Mouse (Mus musculus): ENCODE data around the gene Abr.

The Abr gene

DNA sequence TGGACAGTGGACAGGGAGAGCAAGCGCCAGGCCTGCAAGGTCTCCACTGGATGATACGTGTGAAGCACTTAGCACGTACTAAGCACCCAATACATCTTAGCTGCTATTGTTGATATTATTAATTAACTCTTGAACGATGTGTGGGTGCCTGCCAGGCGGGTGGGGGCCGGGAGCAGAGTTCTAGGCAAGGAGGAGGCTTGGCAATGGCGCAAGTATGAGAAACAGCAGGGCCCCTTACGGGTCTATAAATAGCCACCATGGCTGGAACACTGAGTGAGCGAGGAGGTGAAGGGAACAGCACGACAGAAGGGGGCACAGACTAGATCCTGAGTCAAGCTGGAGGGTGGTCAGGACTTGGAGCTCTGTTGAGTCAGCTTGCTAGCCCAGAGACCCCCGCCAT lies 107.0 kb downstream of the Abr start:
- DNase-seq = peak; percentile 57

DNA sequence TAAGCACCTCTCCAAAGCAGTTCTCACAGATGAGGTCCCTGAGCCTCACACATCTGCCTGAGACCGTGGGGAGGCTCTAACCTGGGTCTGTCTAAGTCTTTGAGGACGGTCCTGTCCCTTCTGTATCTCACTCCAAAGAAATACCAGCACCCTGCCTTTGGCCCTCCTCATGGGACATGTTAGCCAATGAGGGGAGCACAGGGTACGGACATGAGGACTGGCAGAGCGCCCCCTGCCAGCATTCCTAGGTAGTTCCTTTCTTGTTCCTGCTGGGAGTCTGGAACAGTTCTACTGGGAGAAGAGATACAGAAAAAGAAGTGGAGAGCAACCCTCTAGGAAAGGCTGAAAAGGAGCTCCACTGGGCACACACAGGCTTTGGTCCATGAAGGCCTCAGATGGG lies 111.1 kb downstream of the Abr start:
- DNase-seq = no peak

DNA sequence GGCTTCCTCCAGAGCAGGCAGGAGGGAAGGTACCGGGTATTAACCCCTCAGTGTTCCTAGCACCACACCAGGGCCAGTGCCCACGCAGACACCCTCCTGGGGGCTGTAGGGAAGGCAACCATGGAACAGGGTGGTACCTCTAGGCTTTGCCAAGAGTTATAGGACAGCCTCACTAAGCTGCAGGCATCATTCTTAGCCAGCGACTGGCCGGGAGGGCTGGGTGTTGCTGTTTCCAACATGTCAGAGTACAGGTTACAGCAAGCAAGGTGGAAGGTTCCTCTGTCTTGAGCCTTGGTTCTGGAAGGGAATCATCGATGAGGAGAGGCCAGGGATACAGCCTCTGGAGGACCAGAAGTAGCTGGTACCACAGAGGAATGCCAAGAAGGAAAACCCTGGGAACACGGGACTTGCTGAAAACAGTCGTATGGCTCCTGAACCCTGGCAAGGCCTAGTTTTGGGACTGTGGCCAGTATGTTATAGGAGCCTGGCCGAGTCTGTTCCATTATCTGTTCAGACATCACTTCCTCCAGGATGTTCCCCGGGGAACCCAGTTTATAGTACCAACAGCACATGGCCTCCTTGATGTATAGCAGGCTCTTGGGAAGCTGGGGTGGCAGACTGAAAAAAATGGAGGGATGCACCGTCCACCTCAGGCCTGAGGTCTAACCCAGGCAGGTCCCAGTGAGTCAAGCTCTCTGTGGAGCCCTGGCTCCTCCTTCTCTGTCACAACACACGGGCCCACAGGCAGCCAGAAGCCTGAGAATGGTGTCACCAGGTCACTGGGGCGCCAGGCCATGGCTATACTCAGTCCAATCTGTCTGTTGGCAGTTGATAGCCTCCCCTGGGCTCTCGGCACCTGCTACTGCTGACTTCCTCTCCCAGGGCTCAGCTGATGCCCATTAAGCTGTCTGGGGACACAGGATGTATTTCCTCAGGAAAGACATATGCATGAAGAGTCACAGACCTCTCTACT lies 112.1 kb downstream of the Abr start:
- no peak for DNase-seq

DNA sequence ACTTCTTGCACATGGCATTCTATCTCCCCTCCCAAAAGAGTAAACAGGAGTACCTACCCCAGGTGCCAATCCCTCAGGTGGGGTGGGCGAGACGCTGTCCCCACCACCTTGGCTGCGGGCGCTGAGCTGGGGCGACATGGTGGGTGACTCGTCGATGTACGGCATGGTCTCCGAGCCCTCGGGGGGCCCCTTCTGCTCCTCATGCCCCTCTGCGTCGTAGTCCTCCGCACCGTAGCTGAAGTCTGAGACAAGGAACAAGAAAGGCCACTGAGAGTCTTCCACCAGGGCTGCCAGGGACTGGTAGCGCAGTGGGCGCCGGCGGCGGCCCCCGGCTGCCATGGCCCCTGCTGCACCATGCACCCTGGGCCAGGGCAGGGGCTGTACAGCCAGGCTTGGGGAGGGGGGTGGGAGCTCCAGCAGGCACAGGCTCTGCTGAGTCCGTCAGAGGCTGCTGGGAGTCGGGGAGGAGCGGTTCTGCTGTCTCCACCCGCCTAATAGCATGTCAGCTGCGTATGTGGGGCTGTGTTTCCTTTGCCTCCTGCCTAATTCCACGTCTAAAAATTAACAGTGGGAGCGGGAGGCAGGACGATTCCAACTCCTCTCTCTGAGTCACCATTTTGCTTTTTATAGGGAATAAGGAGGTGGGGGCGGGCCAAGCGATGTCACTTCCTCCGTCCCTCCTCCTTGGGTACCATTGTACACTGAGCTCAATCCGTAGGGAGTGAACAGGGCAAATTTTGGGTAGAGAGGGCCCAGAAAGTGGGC lies 113.1 kb downstream of the Abr start:
- no peak for DNase-seq

DNA sequence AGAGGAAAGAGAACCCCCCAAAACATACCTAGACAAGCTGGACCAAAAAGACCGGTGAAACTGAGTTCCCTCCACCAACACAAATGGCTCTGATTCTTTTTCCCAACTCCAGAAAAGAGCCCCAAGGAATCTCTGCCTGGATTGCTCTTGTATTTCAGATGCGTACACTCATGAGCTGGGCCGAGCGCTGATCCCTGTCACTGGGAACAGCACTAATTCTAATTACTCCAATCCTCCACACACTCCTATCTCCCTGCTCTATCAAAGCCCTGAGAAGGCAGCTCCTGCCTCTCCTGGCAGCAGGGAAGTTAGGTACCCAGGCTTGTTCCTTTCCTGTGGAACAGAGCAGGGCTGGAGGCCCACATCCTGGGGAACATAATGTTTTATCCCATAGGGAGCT lies 114.0 kb downstream of the Abr start:
- no peak for DNase-seq

DNA sequence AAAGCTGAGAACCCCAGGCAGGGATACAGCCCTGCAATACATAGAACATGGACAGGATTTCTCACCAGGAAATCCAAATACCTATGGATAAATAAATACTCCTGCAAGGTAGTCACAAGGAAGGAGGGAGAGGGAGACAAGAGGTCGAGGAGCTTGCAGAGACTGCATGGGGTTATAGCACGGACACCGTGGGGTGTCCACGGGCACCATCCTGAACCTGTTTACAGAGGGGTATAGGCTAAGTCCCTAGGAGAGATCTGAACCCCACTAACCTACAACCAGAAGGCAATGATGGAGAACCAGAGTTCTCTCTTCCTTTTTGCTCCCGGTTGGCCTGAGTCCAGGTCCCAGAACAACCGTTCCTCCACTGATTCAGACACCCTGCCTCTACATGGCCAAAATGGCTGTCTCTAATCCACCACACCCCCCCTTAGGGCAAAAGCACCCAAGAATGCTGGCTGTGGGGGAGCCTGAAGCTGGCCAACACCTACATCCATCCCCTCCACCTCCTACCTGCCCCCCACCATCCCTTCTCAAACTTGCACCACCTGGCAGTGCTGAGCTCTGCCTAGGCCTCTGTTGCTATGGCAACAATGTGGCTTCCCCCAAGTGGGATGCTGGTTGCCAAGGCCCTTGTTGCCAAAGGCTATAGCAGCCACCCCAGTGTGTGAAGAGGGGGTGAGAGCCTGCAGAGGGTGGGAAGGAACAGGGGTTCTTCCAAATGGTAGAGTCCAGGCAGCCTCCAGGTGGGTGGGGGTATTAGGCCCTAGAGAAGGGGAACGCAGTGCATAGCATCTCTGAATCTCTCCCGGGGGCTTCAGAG lies 114.6 kb downstream of the Abr start:
- no peak for DNase-seq

DNA sequence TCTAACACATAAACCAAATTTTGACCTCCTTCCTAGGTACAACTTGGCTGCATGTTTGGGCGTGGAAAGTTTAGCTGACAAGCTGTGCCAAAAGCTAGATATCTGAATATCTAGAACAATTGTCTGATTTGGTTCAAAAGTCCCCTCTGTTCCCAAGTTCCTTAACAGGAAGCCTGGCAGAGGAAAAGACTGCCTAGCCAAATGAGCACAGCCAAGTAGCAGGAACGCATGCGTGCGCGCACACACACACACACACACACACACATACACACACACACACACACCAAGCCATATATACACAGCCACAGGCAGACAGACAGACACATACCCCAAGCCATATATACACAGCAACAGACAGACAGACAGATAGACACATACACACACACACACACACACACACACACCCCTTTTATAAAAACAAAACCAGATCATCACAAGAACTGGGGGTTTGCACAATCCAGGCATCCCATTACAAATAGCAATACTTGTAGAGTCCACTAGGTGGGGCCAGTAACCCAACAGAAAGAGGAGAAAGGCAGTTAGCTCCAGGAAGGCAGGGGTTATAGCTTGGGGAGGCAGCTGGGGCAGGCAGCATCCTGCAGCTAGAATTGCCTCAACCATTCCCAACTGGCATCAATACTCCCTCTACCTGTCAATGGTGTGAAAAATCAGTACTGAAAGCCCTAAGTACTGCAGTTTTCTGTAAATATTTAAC lies 115.4 kb downstream of the Abr start:
- peak; percentile 89 for DNase-seq

DNA sequence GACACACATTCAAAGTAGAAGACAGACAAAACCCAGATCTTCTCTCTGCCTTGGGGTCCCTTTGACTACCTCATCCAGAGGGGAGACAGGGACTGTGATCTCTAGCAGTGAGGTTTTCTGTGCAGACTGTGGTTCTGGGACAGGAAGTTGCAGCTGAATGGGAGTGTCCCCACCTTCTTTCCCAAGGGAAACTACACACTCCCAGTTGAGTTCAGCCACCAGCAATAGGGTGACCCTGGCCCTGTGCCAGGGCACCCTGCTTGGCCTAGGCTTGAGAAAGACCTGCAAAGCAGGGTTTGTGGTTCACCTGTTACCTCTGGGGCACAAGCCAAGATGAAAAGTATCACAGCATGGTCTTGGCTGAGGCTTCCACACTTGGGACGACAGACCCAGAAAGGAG lies 117.0 kb downstream of the Abr start:
- no peak for DNase-seq

DNA sequence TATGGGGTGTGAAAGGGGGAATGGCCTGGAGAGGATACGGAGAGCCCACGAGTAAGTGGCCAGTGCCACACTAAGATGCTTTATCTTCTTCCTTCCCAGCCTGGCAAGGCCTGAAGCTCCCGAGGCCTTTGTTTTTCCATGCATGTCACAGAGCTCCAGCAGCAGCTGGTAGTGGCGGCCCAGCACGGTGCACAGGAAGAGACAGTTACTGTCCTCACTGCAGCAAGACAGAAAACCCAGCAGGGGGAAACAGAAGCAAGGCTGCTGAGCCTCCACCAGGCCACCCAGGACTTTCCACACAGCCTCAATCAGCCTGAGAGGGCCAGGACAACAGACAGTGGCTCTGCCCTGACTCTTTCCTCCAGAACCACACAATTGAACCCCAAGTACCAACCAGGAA lies 118.1 kb downstream of the Abr start:
- no peak for DNase-seq

DNA sequence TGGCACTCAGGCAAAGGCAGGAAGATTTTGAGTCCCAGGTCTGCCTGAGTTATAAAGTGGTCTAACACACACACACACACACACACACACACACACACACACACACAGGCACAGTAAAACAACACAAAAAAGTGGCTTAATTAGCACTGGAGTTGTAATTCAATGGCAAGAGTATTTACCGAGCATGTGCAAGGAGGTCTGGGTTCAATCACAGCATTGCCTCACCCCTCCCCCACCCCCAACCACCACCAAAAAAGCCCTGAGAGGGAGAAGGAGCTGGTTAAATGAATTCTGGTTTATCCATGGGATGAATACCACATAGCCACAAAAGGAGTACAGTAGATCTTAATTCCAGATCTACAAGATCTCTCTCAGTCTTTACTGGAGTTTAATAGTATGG lies 122.1 kb downstream of the Abr start:
- DNase-seq = no peak

DNA sequence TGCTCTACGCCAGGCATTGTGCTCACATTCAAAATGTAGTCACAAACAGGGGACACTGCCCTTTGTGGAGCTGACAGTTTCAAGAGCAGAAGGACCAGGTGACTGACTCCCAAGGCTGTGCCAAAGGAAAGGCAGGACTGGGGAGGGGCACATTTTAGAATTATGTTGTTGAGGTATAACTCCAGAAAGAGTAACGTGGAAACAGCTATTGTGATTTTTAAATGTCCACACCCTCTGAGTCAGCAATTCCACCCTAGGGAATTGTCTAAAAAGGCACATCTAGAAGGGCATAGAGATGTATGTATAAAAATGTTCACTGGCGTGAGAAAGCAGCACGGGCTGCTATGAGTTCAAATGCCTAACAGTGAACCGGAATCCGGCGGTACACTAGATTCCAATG lies 122.5 kb downstream of the Abr start:
- no peak for DNase-seq

DNA sequence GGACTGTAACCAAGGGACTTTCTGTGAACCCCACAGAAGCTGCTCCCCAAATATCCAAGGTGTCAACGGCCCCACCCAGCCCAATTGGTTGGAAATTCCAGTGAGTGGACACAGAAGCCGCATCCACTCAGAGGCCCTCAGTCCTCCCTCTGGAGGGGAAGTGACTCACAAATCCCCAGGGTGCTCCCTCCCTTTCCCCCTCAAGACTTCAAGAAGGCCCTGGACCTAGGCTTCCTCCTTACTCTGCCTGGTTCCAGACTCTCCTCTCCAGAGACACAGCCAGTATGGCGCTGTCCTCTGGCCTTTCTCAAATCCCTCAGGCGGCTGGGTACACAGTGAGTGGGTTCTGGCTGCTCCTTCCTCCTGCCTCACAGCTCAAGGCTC lies 124.4 kb downstream of the Abr start:
- DNase-seq = no peak

DNA sequence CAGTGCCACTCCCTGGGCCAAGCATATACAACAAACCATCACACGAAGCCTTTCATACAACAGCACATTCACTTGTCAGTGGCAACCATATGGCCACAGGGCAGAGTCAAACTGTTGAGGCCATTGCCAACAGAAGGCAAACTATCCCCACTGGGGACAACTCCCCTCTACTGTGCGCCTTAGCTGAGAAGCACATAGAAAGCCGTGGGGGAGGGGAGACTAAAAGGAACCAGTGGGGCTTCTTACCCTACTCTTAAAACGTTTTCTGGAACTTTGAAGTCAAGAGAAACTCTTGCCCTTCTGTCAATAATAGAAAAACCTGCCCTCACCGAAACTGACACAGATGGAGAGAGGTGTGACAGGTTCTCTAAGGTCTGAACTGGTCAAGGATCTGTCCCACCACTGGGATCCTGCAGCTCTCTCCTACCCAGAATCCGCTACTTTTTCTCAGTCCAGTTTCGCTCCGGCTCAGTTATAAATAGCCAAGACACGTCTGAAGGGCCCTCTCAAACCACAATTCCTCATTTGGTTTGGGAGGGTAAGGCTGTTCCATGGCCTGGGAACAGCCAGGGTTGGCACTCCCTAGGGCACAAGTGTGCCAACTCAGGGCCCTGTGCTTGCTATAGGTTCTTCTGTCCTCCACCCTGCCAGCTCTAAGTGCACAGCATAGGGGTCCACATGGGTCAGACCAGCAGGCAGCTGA lies 124.9 kb downstream of the Abr start:
- DNase-seq = no peak

DNA sequence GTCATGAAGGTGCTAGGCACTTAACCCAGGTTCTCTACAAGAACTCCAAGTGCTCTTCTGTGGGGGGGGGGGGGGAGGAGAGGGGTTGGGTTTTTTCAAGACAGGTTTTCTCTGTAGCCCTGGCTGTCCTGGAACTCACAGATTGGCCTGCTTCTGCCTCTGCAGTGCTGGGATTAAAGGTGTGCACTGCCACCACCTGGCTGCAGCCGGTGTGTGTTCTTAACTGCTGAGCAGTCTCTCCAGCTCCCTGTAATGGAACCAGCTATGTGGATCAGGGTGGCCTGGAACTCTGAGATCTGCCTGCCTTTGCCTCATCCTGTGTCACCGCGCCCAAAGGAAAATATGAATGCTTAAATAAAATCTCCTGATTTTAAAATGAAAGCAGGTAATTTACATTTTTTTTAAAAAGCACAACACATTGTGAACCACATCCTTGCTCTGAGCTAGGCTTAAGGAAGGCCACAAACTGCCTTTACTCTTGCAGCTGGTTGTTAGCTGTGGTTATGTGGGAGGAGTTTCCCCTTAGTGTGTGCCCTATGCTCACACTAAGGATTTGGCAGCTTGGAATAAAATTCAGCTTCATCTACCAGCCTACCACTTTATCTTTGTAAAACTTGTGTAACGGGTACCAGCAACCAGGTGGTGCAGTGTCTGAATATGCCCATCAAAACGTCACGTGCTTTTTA lies 125.9 kb downstream of the Abr start:
- peak; percentile 60 for DNase-seq

DNA sequence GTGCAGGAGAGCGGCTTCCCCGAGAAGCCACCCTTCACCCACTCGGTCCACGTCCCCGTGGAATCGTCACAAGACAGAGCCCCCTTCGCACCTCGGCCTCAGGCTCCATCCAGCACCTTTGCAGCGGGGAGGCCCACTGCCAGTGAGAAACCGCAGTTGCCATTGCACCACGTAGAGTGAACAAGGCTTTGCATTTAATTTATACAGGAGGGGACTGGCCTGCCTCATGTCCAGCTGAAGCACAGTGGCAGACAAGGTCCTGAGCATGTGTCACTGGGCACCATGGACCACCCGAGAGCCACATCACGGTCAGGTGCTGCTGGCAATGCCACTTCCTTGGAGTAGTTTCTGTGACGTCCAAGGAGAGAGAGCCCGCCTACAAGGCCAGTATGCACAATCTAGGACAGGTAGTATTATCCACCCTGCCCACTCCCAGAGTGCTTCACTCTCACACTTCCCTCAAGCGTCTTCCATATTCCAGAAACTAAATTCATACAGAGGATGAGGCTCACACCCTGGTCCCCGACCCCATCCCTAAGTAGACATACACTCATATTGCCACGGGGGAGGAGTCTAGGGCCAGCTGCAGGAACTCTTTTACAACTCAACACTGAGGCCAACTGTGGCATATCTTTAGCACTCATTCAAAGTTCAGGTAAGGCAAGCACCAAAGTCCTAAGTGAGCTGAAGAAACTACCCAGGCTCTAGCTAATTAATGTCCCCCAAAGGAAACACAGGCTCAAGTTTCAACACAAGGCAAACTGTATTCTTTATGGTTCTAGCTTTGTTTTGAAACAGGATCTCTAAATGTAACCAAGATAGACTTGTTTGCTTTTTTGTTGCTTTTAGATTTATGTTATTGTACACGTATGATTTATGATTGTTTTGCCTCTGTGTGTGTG lies 126.7 kb downstream of the Abr start:
- peak; percentile 60 for DNase-seq

DNA sequence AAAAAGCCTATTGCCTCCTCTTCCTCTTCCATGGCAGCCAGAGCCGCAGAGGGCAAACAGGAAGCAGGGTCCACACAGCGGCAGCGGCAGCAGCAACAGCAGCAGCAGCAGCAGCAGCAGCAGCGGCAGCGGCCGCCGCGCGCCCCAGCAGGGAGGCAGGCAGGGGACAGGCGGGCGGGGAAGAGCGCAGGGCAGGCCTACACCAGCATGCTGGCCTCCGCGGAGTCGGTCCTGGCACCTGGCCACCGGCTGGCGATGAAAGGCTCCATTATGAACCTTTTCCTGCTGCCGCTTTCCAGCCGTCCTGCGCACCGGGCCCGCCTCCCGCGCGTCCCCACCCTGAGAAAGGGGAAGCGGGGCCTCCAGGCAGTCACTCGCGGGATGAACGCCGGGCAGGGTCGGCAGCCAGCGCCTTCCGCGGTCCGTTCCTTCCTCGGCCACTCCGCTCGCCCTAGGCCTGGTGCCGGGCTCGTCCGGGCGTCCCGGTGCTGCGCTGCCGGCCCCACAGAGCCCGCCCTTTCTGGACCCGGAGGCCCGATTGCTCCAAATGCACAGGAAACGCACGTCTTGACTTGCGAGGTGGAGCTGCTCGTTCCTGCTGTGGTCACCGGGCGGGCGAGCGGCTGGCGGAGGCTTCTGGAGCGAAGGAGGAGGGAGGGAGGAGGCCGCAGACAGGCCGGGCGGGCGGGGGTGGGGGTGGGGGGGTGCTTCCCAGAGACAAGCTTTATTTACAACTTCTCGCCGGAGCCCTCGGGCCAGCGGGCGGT lies 127.6 kb downstream of the Abr start:
- DNase-seq = peak; percentile 89

DNA sequence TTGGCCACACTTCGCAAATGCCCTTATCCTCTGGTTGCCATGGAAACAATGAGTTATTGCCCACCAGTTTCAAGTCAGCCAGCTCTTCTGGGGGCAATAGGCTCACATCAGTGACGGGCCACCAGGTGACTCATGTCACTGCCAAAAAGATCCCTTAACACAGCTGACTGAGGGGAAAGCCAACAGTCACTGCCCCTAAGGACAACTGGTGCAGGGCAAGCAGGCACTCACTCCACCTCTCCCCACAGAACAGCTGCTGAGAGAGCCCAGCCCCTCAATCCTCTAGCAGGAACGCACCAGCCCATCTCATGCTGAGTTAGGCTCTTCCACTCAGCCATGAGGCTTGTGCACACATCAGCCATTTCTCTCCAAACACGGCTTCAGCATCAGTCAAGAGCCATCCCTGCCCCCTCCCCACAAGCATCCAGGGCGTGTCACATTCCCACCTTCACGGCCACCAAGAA lies 128.3 kb downstream of the Abr start:
- peak; percentile 47 for DNase-seq

DNA sequence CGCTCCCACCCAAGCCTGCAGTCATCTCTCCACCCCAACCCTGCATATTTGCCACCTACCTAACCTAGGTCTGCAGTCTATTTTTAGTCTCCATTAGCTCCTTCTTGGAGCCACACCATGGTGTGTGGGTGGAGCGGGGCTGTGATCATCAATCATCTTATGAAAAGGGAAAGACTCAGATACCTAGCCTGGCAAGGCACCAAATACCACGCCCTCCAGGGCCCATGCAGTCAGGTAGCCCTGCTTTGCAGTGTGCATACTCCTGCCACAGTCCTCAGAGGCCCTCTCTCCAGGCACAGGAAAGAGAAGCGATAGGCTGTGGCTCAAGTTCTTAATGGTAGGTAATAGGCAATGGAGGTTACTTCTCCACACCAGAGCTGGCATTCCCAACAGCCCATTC lies 128.9 kb downstream of the Abr start:
- no peak for DNase-seq

DNA sequence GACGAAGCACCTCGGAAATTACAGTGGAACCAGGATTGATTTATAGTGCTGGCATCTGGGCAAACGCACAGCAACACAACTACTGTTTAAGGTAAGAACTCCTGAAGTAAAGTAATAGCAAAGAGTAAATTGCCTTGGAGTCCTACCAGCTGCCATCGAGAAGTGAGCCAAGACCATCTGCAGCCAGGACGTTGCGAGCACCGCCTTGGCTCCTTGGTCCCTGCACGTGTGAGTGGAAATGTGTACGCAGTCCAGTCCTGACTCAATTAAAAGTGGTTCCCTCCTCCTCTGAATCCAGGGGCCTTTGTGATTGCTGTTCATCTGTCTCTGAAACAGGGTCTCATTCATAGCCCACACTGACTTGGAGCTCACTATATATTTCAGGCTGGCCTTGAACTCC lies 130.3 kb downstream of the Abr start:
- DNase-seq = no peak
